Mouse (Mus musculus) hindlimb bud, embryonic 11.5 days (tissue): ENCODE measurements at regions not wholly inside any gene's neighbourhood (a gene's known extent, or its start where the extent isn't known, plus 50 kb on each side); places are given as distances from the start of the nearest gene placed in this dataset.
"Not testable (repeated sequence)": the region's sequence is repeated elsewhere in the genome, so short reads cannot be mapped to it uniquely, and the experiment has no call there.

Experiments
- DNase-seq: peaks from one replicate; pipeline ENCODE4 v3.0.0-alpha.2; 2012; ENCODE audit warnings: low read depth, low spot score; ENCODE audit errors: extremely low spot score

DNA sequence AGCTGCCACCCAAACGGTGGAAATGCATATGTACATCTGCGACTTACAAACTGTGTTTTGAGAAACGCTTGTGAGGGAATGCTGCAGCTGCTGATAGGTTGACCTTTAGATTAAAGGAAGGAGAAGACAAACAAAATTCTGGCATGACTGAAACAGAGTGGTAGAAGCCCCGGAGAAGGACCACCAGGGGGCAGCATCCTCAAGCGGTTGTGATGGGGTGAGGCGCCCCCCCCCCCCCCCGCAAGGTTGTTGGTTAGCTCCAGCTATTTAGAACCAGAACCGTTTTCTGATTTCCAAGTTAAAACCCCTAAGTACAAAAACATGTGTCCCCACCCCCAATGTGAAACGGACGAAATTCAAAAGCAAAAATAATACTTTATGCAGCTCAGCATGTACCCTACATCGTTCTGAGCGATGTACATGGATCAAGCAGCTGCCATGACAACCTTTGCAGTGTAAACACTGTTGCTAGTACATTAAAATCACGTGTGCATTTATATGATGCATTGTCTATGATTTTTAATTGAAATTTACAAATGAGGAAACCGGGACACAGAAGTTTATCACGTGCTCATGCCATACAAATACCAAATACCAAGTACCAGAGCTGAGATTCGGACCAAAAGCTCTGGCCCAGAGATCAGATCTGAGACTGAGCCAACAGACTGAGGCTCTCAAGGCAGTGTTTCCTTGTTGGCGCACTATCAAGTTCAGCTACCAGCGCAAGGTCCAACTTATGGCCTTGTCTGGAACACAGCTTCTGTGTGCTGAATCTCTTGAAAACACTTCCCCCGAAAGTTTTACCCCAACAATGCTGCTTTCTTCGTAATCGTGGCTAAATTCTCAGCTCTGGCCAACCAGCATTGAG is 100.0 kb upstream of the Ifngr1 start:
- no peak for DNase-seq

GRCm38 (mm10) chr10:19494461-19495105 is 97.2 kb upstream of the Ifngr1 start:
- no peak for DNase-seq

GRCm38 (mm10) chr10:19498112-19498511 is 93.6 kb upstream of the Ifngr1 start:
- DNase-seq = no peak

DNA sequence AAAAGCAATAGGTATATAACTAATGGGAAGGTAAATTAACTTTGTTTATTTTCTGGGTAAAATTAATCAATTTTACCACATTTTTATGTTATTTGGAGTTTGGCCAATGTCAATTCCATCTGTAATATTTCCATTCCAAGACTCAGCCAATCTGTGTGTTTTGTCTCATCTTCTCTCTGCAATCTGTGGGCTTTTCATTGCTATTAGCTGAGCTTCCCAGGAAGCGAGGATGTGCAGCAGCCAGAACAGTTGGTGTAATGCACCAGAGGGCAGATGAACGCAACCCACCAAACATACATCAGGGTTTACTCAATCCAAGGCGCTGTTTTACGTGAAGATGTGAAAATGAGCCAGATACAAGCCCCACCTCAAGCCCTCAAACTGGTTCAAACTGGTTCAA is 88.9 kb upstream of the Ifngr1 start:
- no peak for DNase-seq

DNA sequence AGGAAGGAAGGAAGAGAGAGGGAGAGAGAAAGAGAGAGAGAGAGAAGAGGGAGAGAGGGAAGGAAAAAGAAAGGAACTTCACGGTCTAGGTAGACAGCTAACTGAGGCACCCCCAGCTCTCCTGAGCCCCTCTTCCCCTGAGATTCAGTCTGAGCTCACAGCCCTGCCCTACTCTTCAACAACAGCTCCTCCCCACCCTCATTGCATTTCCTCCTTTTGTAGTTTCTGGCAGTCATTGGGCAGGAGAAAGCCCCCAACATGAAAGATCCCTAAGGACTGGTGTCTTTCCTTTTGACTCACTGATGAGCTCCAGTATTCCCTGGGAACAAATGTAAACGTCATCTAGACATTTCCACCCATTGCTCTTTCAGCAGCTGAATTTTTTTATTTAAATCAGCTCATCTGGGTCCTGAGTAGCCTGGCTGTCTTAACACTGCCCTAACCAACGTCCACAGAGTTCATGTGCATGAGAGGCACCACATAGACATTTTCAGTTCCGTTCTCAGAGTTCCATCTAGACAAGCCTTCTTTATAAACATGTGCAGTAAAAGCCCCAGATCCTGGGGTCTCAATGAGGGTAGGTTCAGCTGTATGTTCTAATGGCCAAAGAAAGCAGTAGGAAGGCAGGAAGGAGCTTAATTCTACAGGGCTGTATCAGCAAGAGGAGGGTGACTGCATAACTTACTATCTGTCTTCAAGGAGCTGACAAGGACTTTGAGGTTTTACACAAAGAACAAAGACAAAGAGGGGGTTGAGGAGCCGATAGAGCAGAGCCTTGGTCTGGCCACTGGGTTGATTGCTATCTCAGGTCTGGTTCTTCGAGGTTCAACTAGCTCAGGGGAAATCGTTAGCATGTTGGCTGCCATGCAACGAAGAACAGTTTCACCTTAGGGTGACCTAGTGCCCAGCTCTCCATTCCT is 87.6 kb upstream of the Ifngr1 start:
- no peak for DNase-seq

GRCm38 (mm10) chr10:19505174-19505573 is 86.6 kb upstream of the Ifngr1 start:
- DNase-seq = no peak

GRCm38 (mm10) chr10:19505979-19506378 is 85.8 kb upstream of the Ifngr1 start:
- DNase-seq = no peak

GRCm38 (mm10) chr10:19506434-19506833 is 85.3 kb upstream of the Ifngr1 start:
- DNase-seq = no peak

DNA sequence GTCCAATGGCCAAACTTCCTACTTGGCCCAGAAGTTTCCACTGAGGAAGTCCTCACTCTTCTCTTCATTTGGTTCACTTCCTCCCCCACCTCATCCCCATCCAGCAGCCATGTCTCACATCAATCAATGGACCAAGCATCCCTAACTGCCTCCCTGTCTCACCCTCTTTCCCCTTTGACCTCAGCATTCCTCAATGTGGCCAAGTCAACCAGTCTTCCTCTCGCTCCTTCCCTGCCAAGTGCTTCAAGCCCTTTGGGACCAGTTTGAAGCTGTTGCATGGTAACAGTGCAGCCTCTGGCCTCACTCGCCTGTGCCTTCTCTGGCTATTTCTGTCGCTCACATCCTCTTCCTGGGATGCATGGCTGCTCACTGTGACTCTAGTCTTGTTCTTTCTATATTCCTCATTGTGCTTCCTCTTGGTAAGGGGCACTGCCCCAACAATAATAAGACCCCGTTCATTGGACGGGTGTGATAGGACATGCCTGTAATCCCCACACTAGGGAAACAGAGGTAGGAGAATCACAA is 83.5 kb upstream of the Ifngr1 start:
- no peak for DNase-seq

DNA sequence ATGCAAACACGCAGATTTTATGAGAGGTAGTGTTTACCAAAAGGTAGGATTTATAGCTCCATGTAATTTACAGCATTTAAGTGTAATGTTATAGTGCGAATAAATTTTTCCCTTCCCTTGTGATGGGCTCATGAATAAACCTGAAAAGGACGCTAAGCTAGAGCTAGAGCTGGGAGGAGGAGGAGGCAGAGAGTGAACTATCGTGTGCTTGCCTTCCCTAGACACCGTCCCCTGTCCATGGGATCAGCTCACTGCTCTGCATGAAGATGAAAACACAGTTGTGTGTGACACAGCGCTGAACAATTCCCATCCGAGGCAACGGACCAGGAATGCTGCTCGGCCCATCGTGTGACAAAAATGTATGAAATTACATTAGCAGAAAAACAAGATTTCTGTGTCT is 81.7 kb upstream of the Ifngr1 start:
- DNase-seq = no peak

GRCm38 (mm10) chr10:19514366-19514765 is 77.4 kb upstream of the Ifngr1 start:
- DNase-seq = not testable (repeated sequence)

GRCm38 (mm10) chr10:19514837-19515236 is 76.9 kb upstream of the Ifngr1 start:
- peak; percentile 67 for DNase-seq

DNA sequence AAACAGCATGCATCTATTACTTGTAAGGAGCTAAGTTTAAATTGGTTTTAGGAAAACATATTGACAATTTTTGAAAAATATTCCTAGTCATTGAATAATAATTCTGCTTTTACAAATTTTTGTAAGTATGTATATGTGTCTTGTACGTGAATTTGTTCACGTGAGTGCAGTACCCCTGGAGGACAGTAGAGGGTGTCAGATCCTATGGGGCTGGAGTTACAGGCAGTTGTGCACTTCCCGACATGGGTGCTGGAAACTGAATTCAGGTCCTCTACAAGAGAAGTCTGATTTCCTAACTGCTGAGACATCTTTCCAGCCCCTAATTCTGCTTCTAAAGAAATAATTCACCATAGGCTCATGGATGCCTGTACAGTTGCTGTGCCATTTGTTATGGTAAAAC is 75.7 kb upstream of the Ifngr1 start:
- no peak for DNase-seq

DNA sequence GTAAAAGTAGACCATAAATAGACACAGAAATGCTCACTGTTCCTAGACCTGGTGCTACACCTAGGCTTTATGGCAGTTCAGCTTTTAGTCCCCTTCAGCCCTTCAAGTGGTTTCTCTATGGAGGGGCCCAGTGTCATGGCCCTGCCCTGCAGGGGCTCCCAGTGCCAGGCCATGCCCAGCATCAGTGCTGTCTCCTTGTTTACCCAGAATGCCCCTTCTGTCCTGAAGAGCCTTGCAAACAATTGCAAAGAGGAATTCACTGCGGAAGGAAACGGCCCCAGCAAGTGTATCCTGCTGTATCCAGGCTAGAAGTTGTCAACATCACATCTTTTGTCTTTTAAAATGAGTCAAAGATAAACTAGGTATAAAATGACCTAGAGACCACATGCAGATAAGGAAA is 74.7 kb upstream of the Ifngr1 start:
- DNase-seq = no peak

DNA sequence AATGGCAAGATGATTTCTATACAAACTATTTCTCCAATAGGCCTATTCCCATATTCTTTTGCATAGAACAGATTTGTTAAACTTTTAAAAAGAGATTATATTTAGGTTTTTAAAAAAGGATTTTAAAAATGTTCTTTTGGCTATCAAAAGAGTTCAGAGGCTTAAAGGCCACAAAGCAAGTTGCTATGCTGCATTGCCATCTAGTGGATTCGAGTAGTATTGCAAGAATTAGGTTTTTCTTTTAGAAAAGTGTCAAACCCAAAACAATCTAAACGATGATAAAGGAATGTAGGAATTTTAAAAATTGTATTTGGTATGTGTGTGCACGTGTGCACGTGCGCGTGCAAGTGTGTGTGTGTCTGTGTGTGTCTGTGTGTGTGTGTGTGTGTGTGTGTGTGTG is 73.0 kb upstream of the Ifngr1 start:
- no peak for DNase-seq

GRCm38 (mm10) chr10:19522198-19522597 is 69.6 kb upstream of the Ifngr1 start:
- DNase-seq = no peak

DNA sequence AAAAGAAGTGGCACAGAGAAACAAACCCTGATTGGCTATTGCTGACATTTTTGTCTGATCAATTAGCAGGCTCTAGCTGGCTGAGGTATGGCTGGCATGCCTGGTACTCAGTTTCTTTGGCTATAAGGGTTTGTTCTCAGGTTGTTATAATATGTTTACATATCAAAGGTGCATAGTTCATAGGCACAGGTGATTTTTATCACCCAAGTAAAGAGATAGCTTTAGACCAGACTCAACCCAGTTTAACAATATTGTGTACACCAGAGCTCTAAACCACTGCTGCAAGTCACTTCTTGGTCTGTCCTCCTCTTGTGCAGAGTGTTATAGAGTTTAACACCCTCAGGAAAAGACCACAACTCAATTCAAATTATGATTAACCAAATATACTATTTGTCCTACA is 65.8 kb upstream of the Ifngr1 start:
- no peak for DNase-seq

DNA sequence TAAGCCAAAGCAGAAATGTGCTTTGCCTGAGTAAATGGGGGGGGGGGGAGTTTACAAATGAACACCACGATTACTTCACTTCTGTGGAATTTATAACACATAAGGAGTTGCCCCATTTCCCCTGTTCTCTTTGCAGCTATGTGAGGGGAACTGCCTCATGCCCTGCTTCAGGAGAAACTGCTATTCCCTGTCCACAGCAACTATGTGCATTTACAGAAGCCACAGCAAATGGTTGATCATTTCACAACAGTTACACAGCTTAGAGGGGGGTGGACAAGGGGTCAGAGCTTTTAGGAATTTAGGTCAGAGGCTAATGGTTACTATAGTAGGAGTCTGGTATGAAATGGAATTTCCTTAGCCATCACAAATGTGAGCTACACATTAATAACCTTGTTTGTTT is 65.4 kb upstream of the Ifngr1 start:
- no peak for DNase-seq

- DNase-seq = no peak
These were observed 62.1 kb upstream of the Ifngr1 start for GRCm38 (mm10) chr10:19529655-19530054.

DNA sequence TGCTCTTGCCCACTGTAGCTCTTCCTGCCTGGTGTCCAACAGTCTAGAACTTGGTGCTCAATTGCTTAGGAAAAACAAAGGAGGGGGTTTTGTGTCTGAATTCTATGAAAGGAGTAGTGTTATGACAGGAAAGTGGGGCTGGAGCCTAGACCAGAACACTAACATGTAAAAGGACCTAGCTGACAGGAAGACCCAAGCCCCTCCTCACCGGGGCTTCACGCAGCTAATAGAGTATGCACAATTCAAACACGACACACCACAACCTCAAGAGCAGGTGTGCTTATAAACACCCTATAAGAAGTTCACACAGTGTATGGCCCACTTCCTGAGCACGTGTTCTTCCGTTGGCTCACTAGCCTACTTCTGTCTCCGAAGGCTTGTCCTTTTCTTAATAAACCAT is 61.7 kb upstream of the Ifngr1 start:
- DNase-seq = no peak

- no peak for DNase-seq
These were observed 60.3 kb upstream of the Ifngr1 start for GRCm38 (mm10) chr10:19531452-19531851.
